Mouse (Mus musculus) granulocyte monocyte progenitor cell, adult 5-6 weeks (primary cell): ENCODE data around the gene Auts2. TPM values are rescaled to one million over a fixed set of nuclear protein-coding genes. Genes with fewer than 3 reads are reported as not detected.
A peak's percentile ranks its signal among the peaks of the same experiment; 100 is the strongest.

Source experiments
- ATAC-seq: replicated peaks from 2 replicates; pipeline ENCODE4 v1.8.0; 2016; ENCODE audit warnings: mild to moderate bottlenecking, moderate TSS enrichment, inconsistent platforms; ENCODE audit not compliant: poor library complexity, severe bottlenecking
- total RNA-seq, 2 experiments: library from RNA; stranded (forward) in 1 of 2; stranded (reverse) in 1 of 2; fragments of 200-712, 200-1000 nt in 1 of 2; fragments of >200 nt in 1 of 2; fragmentation: Nextera tagmentation in 1 of 2; gene quantifications; 2 replicates each; pipeline ENCODE4 v1.2.3; 2014 to 2017

Gene Auts2
- total RNA-seq, 2 experiments from 2014 or later, result 0.62 to 109 TPM

GRCm38 (mm10) chr5:131658822-131659515 lies 884.2 kb downstream of the Auts2 start:
- ATAC-seq, result no peak

DNA sequence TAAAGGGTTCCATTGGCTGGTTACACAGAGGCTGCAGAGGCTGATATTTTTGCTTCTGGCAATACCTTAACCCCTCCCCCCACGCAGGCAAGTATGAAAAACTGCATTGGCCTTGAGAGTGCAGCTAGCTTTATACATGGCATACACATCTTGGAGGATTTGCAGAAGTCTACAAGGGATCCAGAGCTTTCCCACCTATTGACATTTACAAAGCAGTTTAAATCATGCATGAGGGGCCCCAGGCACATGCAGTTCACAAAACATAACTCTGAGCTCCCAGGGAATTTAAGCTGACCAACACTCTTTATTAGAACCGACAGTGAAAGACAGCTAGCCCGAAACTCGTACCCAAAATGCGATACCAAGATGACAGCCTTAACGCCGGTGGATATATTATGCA lies 888.9 kb downstream of the Auts2 start:
- no peak for ATAC-seq

DNA sequence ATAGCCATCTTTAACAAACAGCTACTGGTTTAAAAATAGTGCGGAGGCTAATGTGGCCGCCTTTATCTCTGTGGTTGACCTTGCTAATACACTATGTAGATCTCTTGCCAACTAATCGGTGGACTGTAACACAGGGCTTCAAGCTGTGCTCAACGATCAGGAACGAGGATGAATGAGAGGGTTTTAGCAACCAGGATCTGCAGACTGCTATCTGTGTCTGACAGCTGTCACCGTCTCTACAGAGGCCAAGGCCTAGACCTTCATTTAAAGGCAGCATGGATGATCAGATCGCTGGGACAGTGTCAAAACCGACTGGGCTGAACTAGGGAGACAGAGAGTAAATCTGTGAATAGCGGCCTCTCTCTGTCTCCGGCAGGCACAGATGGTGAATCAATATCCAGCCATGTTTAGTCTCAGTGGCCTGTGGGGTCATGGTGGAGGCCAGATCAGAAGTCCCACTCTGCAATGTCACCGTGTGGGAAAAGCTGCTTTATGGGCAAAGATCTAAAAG lies 892.7 kb downstream of the Auts2 start:
- no peak for ATAC-seq

DNA sequence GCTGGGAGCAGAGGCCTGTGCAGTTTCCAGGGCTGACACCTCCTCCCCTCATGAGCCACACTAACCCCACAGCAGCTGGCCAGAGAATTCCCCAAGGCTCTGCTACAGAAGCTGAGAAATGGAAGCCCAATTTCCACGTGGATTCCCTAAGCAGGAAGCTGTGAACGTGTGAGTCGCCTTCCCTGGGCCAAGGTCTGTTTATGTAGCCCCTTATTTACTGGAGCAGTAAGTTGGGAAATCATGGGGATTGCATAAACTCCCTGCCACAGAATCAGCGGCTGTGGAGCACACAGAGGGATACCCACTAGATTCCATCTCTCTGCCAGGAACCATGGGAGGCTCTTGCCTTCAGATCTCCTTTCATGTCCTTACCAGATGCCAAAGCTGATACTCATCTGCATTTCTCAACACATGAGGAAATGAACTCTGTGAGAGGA lies 895.4 kb downstream of the Auts2 start:
- ATAC-seq, result no peak

GRCm38 (mm10) chr5:131647104-131647682 lies 896.0 kb downstream of the Auts2 start:
- ATAC-seq, result no peak

DNA sequence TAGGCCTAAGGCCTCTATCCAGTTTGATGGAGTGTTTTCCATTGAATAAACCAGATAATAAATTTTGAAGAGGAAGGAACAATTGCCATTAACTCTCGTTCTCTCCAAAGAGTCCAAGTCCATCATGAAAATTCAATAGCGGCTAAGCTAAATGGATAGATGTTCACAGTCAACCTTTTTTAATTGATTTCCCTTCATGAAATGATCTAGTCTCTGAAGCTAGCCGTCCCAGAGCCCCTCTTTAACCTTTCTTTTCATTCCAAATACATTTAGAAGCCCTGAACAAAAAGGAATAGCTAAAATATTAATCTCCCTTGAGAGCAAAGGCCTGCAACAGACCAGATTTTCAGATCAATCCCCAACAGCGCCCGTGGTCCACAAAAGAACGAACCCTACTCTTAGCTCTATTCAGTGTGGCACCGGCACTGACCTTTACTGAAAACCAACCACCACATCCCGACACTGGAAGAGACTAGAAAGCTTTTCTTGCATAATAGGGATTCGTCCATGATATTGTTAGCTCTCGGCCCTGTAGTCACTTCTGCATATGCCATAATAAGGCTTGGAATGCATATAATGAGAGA lies 896.9 kb downstream of the Auts2 start:
- ATAC-seq, result no peak

DNA sequence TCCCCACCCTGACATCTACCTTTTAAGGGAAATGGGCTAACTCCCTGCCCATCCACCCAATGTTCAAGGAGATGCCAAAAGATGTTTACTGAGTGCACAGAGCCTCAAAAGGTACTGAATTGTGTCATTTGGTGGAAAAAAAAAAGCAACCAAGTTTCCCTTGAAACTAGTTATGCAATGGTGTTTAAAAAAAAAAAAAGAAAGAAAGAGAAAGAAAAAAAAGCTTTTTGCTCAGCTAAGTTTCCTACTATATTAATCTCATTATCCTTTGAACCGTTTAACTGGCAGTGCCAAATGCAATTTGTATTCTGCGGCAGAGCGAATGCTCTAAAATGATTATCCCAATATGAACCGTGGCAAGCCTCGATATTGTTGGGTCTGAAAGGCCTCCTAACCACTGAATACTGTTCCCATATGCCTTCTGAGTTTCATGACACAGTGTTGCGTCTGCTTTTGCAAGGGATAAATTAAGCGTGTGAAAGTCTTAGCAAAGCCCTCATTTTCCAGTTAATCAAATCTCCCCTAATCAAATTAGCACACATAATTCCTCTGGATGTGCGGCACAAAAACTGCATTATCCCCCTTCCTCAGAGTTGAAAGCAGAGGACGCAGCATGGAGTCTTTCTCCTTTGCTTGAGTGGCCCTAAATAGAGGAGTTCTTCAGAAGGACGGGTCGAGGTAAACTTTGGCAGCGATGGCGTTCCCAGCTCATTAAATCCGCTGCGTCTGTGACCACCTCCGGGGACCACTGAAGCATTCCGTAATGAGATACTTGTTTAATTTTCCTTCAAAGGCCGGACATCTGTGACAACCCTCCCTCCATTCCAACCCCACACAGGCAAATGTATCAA lies 897.6 kb downstream of the Auts2 start:
- ATAC-seq, result no peak

DNA sequence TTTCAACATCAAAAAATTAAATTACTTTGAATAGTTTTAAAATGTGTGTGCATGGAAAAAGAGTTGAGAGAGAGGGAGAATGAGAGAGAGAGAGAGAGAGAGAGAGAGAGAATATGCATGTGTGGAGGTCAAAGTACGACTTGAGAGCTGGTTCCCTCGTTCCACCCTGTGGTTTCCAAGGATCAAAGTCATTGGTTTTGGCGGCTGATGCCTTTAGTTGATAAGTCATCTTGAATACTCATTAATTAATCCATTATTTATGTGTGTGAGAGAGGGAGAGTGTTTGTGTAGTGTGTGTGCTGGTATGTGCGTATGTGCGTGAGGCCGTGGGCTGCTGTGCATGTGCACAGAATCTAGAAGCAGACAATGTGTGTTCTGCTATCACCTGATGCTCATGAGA lies 898.8 kb downstream of the Auts2 start:
- ATAC-seq, result no peak

GRCm38 (mm10) chr5:131643176-131644174 lies 899.7 kb downstream of the Auts2 start:
- no peak for ATAC-seq

DNA sequence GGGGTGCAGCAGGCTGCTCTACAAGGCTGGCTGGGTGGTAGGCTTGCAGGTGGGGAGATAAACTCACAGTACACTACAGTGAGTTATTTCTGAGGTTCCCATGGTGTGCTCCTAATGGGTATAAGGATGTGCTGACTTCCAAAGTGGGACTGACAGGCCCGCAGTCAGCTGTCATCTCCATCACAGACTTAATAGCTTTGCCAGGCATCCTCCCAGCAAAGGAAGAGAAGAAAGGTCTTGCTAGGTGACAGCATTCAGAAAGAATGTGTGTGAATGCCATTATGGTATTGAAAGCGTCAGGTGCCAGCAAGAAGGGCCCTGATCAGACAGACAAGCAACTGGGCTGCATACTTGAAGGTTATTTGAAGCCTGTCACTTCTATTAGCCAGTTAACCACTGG lies 900.4 kb downstream of the Auts2 start:
- no peak for ATAC-seq

GRCm38 (mm10) chr5:131636431-131636830 lies 906.7 kb downstream of the Auts2 start:
- no peak for ATAC-seq

DNA sequence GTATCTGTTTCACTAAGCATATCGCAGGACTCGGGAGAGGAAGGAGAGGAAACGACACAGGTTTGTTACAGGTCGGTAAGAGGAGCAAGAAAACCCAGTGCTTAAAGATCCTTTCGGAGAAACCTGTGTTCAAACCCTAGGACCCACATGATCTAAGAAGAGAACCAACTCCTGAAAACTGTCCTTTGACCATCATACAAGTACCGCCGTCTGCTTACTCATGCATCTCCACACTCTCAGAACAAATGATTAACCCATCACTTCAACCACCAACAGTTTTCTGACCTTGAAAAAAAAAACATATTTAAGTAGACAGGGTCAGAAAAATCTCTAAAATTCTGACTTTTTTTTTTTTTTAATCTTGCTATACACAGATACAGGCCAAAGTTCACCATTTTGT lies 908.4 kb downstream of the Auts2 start:
- no peak for ATAC-seq

- no peak for ATAC-seq
These were observed 911.2 kb downstream of the Auts2 start for GRCm38 (mm10) chr5:131631998-131632379.

DNA sequence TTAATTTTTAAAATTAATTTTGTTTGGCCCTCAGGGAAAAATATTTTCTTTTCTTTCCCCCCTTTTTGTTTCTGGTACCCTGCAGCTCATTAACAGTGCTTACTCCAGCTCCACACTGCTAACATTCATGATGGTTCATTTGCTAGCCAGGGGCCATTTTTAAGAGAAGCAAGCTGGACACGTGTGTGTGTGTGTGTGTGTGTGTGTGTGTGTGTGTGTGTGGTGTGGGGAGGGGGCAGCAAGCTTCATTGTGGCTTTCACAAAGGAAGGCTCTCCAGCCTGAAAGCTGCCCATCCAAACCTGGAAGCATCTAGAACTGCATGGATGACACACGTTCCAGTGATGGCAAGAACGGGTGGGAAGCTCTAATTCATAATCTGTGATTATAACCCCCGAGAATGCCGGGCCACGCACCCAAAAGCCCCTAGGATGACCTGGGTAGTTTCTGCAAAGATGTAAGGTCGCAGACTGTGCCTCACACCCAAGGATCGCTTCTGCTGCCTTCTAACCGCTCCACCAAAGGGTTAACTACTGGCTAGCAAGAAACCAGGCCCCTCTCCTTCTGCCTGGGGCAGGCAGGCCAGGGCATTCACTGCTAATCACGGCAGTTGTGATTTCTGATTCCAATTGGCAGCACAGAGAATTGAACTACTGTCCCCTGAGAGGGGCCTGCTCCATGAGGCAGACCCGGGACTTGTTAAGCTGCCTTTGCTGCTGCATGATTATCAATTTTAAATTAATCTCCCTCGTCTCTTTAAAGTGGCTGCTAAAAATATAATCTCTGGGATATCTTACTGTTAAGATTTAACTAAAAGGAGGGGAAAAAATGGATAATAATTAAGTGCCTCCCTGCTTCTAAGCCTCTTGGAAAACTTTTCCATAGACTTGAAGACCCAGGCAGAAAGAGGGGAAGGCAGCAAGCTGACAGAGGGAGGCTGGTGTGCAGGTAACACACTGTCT lies 911.8 kb downstream of the Auts2 start:
- ATAC-seq, result no peak

DNA sequence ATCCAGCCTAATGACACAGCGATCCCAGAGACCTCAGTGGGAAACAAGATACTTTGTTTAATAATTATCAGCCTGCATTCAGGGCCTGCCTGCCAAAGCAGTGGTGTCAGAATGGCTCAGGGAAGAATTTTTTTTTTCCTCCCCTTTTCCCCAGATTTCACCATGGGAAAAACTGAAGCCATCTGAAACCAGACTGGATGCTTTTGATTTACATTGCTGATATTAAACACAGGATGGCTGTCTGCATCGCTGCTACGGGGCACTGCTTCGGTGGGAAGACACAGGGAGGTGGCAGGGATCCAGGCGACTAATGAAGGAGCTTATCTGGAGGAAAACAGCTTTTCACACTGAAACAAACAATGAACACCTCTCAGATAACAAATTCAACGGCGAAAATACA lies 912.6 kb downstream of the Auts2 start:
- no peak for ATAC-seq

- ATAC-seq, result peak; percentile 17
These were observed 926.8 kb downstream of the Auts2 start for GRCm38 (mm10) chr5:131616113-131616876.

DNA sequence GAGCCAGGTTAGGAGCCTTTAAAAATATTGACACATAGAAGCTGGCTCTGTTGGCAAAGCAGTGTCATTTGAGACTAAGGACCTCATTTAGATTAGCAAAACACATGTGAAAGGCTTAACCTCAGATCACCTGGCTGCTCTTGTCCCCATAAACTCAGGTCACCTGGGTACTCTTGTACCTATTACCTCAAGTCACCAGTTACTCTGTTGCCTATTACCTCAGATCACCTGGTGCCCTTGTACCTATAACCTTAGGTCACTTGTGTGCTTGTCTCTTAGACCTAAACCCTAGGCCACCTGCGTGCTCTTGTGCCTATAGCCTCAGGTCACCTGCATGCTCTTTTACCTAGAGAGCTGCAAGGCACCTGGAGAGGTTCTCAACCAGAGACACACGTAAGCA lies 928.9 kb downstream of the Auts2 start:
- ATAC-seq, result no peak

DNA sequence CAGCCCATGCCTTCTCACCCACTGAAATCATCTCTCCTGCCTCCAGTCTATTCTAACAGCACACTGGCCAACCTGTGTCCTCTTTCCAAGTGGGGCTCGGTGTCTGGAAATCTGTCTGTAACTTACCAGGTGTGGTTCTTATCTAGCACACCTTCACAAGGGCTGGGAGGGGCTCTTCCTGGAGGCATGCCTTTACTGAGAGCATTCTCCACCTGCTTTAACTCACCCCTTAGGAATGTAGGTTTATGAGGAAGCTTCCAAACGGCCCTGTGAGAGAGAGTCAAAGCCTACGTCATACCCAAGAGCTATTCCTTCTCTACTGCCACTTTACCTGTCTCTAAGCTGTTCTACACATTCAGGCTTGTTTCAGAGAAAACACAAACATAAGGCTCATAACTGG lies 929.8 kb downstream of the Auts2 start:
- no peak for ATAC-seq
